Mouse (Mus musculus): Measurements from ENCODE around the gene Cdh13. TPM values are rescaled to one million over a fixed set of nuclear protein-coding genes. Genes with fewer than 3 reads are reported as not detected.

The Cdh13 gene
- total and polyA plus RNA-seq, 3 experiments: 162 to 172 (median 163) TPM

GRCm38 (mm10) chr8:119344190-119344856, 1060.8 kb downstream of the Cdh13 start, which contains the start of gene Hsbp1:
Gene Hsbp1, plus strand, starts transcription at chr8:119344488.
- Histone ChIP-seq H3K9ac (ENCODE audit: low read depth, low read length) (peak within 1 kb of the TSS; percentile 96), H3K4me3 (peak within 1 kb of the TSS; percentile 93), H3K79me2 (replicated peaks; ENCODE audit: control insufficient read depth, insufficient read depth, low read length) (no peaks in the 10 kb centered on the region), H3K4me1 (ENCODE audit: control insufficient read depth, insufficient read depth, low read length) (peaks cover 3% of the 10 kb centered on the region), H3K27ac (peak within 1 kb of the TSS; percentile 90), H3K36me3 (ENCODE audit: control insufficient read depth, insufficient read depth, low read length) (no peaks in the 10 kb centered on the region), H3K27me3 (ENCODE audit: control insufficient read depth, insufficient read depth, low read length) (no peaks in the 10 kb centered on the region)
- WGBS: 3% methylated on average over 52 of the region's 52 CpGs
- TF ChIP-seq CTCF (IDR thresholded peaks at IDR 0.05): no peak
- peak; percentile 91 for TF ChIP-seq POLR2A (IDR thresholded peaks at IDR 0.05; ENCODE audit: insufficient read depth, low read depth, low read length)
- peak; percentile 53; the same call in 1 of the 2 replicates for TF ChIP-seq EP300 (IDR thresholded peaks at IDR 0.05; ENCODE audit: insufficient read depth, low read depth, low read length)
- intact Hi-C loops (cut with DNase I): loop anchor here (10.0 kb wide), 1 partner anchor 1540 kb away; the partner anchor contains the start of gene Mphosph6
- DNase-seq: peak; percentile 98 to 99

- H3K27ac ChIP-seq: peak overlapping the region; percentile 90
Measured at GRCm38 (mm10) chr8:119345029-119345682, 1061.6 kb downstream of the Cdh13 start.

GRCm38 (mm10) chr8:119345683-119346075, 1062.1 kb downstream of the Cdh13 start:
- Histone ChIP-seq H3K4me3 (no peak overlapping the region), H3K4me1 (ENCODE audit: control insufficient read depth, insufficient read depth, low read length) (peaks cover 3% of the 10 kb centered on the region), H3K27ac (no peak overlapping the region), H3K9ac (ENCODE audit: low read depth, low read length) (no peak overlapping the region), H3K27me3 (ENCODE audit: control insufficient read depth, insufficient read depth, low read length) (no peaks in the 10 kb centered on the region), H3K79me2 (replicated peaks; ENCODE audit: control insufficient read depth, insufficient read depth, low read length) (no peaks in the 10 kb centered on the region), H3K36me3 (ENCODE audit: control insufficient read depth, insufficient read depth, low read length) (no peaks in the 10 kb centered on the region)
- intact Hi-C loops (cut with DNase I): loop anchor here (5.0 to 10.0 kb wide), 2 partner anchors 47 to 1541 kb away; partner anchors contain the start of genes Mlycd and Mphosph6
- 83% methylated on average over 15 of the region's 15 CpGs for WGBS
- TF ChIP-seq EP300 (IDR thresholded peaks at IDR 0.05; ENCODE audit: insufficient read depth, low read depth, low read length) (no peak), CTCF (IDR thresholded peaks at IDR 0.05) (peak; percentile 39), POLR2A (IDR thresholded peaks at IDR 0.05; ENCODE audit: insufficient read depth, low read depth, low read length) (no peak)
- no peak for DNase-seq

More at GRCm38 (mm10) chr8:119345029-119345682, 1061.6 kb downstream of the Cdh13 start:
- Histone ChIP-seq H3K27me3 (ENCODE audit: control insufficient read depth, insufficient read depth, low read length) (no peaks in the 10 kb centered on the region), H3K9ac (ENCODE audit: low read depth, low read length) (peak overlapping the region; percentile 96), H3K4me3 (peak overlapping the region; percentile 93), H3K4me1 (ENCODE audit: control insufficient read depth, insufficient read depth, low read length) (peaks cover 3% of the 10 kb centered on the region), H3K36me3 (ENCODE audit: control insufficient read depth, insufficient read depth, low read length) (no peaks in the 10 kb centered on the region), H3K79me2 (replicated peaks; ENCODE audit: control insufficient read depth, insufficient read depth, low read length) (no peaks in the 10 kb centered on the region)
- WGBS: 43% methylated on average over 22 of the region's 22 CpGs
- TF ChIP-seq EP300 (IDR thresholded peaks at IDR 0.05; ENCODE audit: insufficient read depth, low read depth, low read length) (no peak), CTCF (IDR thresholded peaks at IDR 0.05) (no peak), POLR2A (IDR thresholded peaks at IDR 0.05; ENCODE audit: insufficient read depth, low read depth, low read length) (no peak)
- DNase-seq: no peak
- intact Hi-C loops (cut with DNase I): loop anchor here (5.0 to 10.0 kb wide), 2 partner anchors 47 to 1540 kb away; partner anchors contain the start of genes Mlycd and Mphosph6

DNA sequence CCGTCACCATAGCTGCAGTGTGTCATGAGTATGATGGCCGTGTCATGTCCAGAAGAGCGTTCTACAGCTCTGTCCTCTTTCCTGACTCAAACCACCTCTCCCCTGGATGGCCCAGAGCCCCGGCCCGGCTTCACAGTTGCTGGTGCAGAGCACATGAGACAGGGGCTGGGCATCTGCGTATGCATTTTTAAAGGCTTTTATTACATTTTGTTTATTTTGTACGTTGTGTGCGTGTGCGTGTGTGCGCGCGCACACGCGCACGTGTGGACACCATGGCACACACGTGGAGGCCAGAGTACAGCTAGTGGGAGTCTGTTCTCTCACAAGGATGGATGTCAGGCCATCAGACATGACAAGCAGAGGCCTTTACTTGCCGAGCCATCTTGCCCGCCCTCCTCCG, 1068.1 kb downstream of the Cdh13 start:
- 93% methylated on average over 19 of the region's 19 CpGs for WGBS

GRCm38 (mm10) chr8:119352977-119353658, 1069.6 kb downstream of the Cdh13 start:
- Histone ChIP-seq H3K79me2 (replicated peaks; ENCODE audit: control insufficient read depth, insufficient read depth, low read length) (no peaks in the 10 kb centered on the region), H3K36me3 (ENCODE audit: control insufficient read depth, insufficient read depth, low read length) (no peaks in the 10 kb centered on the region), H3K9ac (ENCODE audit: low read depth, low read length) (no peak overlapping the region), H3K4me3 (no peak overlapping the region), H3K27ac (no peak overlapping the region), H3K27me3 (ENCODE audit: control insufficient read depth, insufficient read depth, low read length) (no peaks in the 10 kb centered on the region), H3K4me1 (ENCODE audit: control insufficient read depth, insufficient read depth, low read length) (peaks cover 2% of the 10 kb centered on the region)
- WGBS: 40% methylated on average over 10 of the region's 10 CpGs
- intact Hi-C loops (cut with DNase I): no loop called here
- no peak for DNase-seq
- TF ChIP-seq POLR2A (IDR thresholded peaks at IDR 0.05; ENCODE audit: insufficient read depth, low read depth, low read length) (no peak), CTCF (IDR thresholded peaks at IDR 0.05) (no peak), EP300 (IDR thresholded peaks at IDR 0.05; ENCODE audit: insufficient read depth, low read depth, low read length) (no peak)

More for the DNA sequence above, 1068.1 kb downstream of the Cdh13 start:
- no peaks in the 10 kb centered on the region for H3K27me3 ChIP-seq (ENCODE audit: control insufficient read depth, insufficient read depth, low read length)
- intact Hi-C loops (cut with DNase I): no loop called here
- no peak overlapping the region for H3K4me3 ChIP-seq
- no peak overlapping the region for H3K9ac ChIP-seq (ENCODE audit: low read depth, low read length)
- TF ChIP-seq EP300 (IDR thresholded peaks at IDR 0.05; ENCODE audit: insufficient read depth, low read depth, low read length) (no peak), CTCF (IDR thresholded peaks at IDR 0.05) (no peak), POLR2A (IDR thresholded peaks at IDR 0.05; ENCODE audit: insufficient read depth, low read depth, low read length) (no peak)
- H3K36me3 ChIP-seq (ENCODE audit: control insufficient read depth, insufficient read depth, low read length): no peaks in the 10 kb centered on the region
- DNase-seq: no peak
- no peaks in the 10 kb centered on the region for H3K79me2 ChIP-seq (replicated peaks; ENCODE audit: control insufficient read depth, insufficient read depth, low read length)
- no peak overlapping the region for H3K27ac ChIP-seq
- peaks cover 2% of the 10 kb centered on the region for H3K4me1 ChIP-seq (ENCODE audit: control insufficient read depth, insufficient read depth, low read length)

All from heart, adult 2 months (tissue).